Mouse (Mus musculus) bone marrow, adult 2 months (tissue): ENCODE measurements around the gene Fbll1. TPM values are rescaled to one million over a fixed set of nuclear protein-coding genes. Genes with fewer than 3 reads are reported as not detected.
"Not testable (repeated sequence)": the region's sequence is repeated elsewhere in the genome, so short reads cannot be mapped to it uniquely, and the experiment has no call there.

Experiments used
- H3K27ac ChIP-seq: fragments of 200-500 bp; 2 replicates; pipeline ENCODE4 v1.5.1; 2012; ENCODE audit warnings: low read depth, mild to moderate bottlenecking, control low read depth, inconsistent platforms, low read length; ENCODE audit not compliant: control insufficient read depth, poor library complexity, insufficient read depth
- H3K4me1 ChIP-seq: fragments of 200-500 bp; 2 replicates; pipeline ENCODE4 v1.6.1; 2011; ENCODE audit warnings: low read length; ENCODE audit not compliant: control insufficient read depth, insufficient read depth
- H3K4me3 ChIP-seq: fragments of 200-500 bp; replicated peaks from 2 replicates; pipeline ENCODE3; 2011; ENCODE audit warnings: mild to moderate bottlenecking, low read depth, low read length, control low read depth; ENCODE audit not compliant: control insufficient read depth
- CTCF ChIP-seq: fragments of 200-500 bp; IDR thresholded peaks from 2 replicates; pipeline ENCODE4 v1.5.1; 2011; ENCODE audit warnings: low read length, control low read depth; ENCODE audit not compliant: control insufficient read depth, insufficient read depth
- POLR2A ChIP-seq: fragments of 200-500 bp; IDR thresholded peaks from 2 replicates; pipeline ENCODE4 v1.6.1; 2011; ENCODE audit warnings: low read depth, mild to moderate bottlenecking, control low read depth, low read length, borderline replicate concordance; ENCODE audit not compliant: control insufficient read depth
- WGBS: fragments of 180-500 bp; shearing (Covaris S2); methylation state at CpG from one replicate; pipeline ENCODE4 v1.1.7; 2018; 5-methylcytosine and 5-hydroxymethylcytosine counted together
- polyA plus RNA-seq: library from polyadenylated mRNA; stranded (reverse); fragments of >200 nt; gene quantifications from 2 replicates; pipeline ENCODE4 v1.2.4, GENCODE M21; 2011; ENCODE audit warnings: low replicate concordance; ENCODE audit not compliant: missing spikeins, insufficient read depth, insufficient read length

Fbll1 gene
- polyA plus RNA-seq, 1 experiment = not detected

- WGBS = 8% methylated on average over 83 of the region's 86 CpGs
- no peaks in the 10 kb centered on the region for H3K4me1 ChIP-seq
- TF ChIP-seq CTCF = no peak
- no peak for TF ChIP-seq POLR2A
- no peak overlapping the region; the same call in 1 of the 2 replicates for H3K27ac ChIP-seq
- H3K4me3 ChIP-seq = no peak overlapping the region
Observed at GRCm38 (mm10) chr11:35797751-35798494, 761 bp downstream of the Fbll1 start.

DNA sequence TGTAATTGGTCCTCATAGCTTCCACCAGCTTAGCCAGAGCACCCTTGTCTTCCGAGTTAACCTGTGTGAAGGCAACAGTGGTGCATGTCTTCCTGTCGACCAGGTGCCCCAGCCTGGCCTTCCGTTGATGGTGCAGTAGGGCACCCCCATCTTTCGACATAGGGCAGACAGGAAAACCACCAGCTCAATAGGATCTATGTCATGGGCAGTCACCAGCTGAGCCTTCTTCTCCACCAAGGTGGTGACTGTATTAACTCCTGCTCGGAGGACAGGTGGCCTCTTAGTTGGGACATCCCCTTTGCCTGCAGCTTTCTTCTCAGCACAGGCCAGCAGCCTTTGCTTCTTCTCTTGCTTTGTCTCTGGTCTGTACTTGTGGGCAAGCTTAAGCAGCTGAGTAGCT, 5.9 kb downstream of the Fbll1 start:
- H3K4me3 ChIP-seq, H3K27ac ChIP-seq, H3K4me1 ChIP-seq: not testable (repeated sequence)
- 41% methylated on average over 5 of the region's 5 CpGs for WGBS

- 77% methylated on average over 2 of the region's 2 CpGs for WGBS
- TF ChIP-seq POLR2A = no peak
- TF ChIP-seq CTCF = no peak
- Histone ChIP-seq H3K4me1 (no peaks in the 10 kb centered on the region; the same call in 1 of the 2 replicates), H3K27ac (no peak overlapping the region), H3K4me3 (no peak overlapping the region)
Observed at GRCm38 (mm10) chr11:35788443-35788842, 10.2 kb downstream of the Fbll1 start.

DNA sequence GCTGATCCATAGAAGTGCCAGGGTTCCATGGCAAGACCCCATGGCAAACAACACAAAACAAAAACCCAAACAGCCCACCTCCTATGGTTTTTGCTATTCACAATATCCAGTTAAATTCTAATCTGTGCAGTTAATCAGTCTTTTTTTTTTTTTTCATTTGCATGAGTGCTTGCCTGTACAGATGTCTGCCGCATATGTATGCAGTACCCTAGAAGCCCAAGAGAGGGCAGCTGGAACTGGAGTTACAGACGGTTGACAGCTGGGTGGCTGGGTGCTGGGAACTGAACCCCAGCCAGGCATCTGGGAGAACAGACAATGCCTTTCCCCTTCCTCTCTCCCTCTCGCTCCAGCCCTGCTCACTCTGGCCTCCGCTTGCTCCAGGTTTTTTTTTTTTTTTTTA, 14.1 kb downstream of the Fbll1 start:
- H3K4me1 ChIP-seq = no peaks in the 10 kb centered on the region; the same call in 1 of the 2 replicates
- no peak overlapping the region for H3K27ac ChIP-seq
- 91% methylated on average over 4 of the region's 4 CpGs for WGBS
- TF ChIP-seq CTCF = no peak
- TF ChIP-seq POLR2A = no peak
- no peak overlapping the region for H3K4me3 ChIP-seq

- TF ChIP-seq CTCF = no peak
- no peak for TF ChIP-seq POLR2A
- H3K27ac ChIP-seq = no peak overlapping the region
- no peaks in the 10 kb centered on the region; the same call in 1 of the 2 replicates for H3K4me1 ChIP-seq
- H3K4me3 ChIP-seq = no peak overlapping the region
- WGBS = 90% methylated on average over 3 of the region's 3 CpGs
Observed at GRCm38 (mm10) chr11:35784002-35784401, 14.7 kb downstream of the Fbll1 start.

- TF ChIP-seq POLR2A (no peak), CTCF (no peak)
- Histone ChIP-seq H3K4me1 (no peaks in the 10 kb centered on the region; the same call in 1 of the 2 replicates), H3K4me3 (no peak overlapping the region), H3K27ac (no peak overlapping the region)
- WGBS = 91% methylated on average over 5 of the region's 5 CpGs
Observed at GRCm38 (mm10) chr11:35783038-35783437, 15.6 kb downstream of the Fbll1 start.

GRCm38 (mm10) chr11:35782444-35782843, 16.2 kb downstream of the Fbll1 start:
- no peaks in the 10 kb centered on the region; the same call in 1 of the 2 replicates for H3K4me1 ChIP-seq
- 89% methylated on average over 3 of the region's 3 CpGs for WGBS
- no peak overlapping the region for H3K4me3 ChIP-seq
- TF ChIP-seq CTCF = no peak
- TF ChIP-seq POLR2A = no peak
- H3K27ac ChIP-seq = no peak overlapping the region

DNA sequence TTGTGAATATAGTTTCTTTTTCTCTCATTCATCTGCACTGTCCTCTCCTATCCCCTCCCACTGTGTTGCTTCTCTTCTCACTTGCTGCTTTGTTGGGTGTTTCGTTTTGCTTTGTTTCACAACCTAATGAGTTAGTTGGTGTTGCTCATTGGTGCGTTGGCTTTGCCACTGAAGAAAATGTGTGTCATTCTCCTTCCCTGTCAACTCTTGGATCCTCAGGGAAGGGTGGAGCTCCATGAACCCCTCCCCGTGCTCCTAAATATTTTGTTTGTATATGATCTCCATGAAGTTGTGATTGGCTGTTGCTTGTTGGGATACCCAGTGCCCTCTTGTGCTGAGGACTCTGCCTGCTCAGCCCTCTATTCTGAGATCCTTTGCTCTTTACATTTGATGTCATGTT, 18.3 kb downstream of the Fbll1 start:
- no peak overlapping the region for H3K4me3 ChIP-seq
- 74% methylated on average over 3 of the region's 3 CpGs for WGBS
- H3K4me1 ChIP-seq = no peaks in the 10 kb centered on the region; the same call in 1 of the 2 replicates
- H3K27ac ChIP-seq = no peak overlapping the region
- TF ChIP-seq POLR2A = no peak
- TF ChIP-seq CTCF = no peak

- Histone ChIP-seq H3K27ac (no peak overlapping the region), H3K4me1 (no peaks in the 10 kb centered on the region; the same call in 1 of the 2 replicates), H3K4me3 (no peak overlapping the region)
- TF ChIP-seq POLR2A = no peak
- no peak for TF ChIP-seq CTCF
- WGBS = 82% methylated on average over 3 of the region's 3 CpGs
Observed at GRCm38 (mm10) chr11:35776452-35776851, 22.2 kb downstream of the Fbll1 start.
